Mouse (Mus musculus) cerebellum, adult 9-11 months (tissue): ENCODE measurements at regions not wholly inside any gene's neighbourhood (a gene's known extent, or its start where the extent isn't known, plus 50 kb on each side); places are given as distances from the start of the nearest gene placed in this dataset.

ENCODE experiments used
- DNase-seq: peaks from one replicate; pipeline ENCODE4 v3.0.0; 2022

DNA sequence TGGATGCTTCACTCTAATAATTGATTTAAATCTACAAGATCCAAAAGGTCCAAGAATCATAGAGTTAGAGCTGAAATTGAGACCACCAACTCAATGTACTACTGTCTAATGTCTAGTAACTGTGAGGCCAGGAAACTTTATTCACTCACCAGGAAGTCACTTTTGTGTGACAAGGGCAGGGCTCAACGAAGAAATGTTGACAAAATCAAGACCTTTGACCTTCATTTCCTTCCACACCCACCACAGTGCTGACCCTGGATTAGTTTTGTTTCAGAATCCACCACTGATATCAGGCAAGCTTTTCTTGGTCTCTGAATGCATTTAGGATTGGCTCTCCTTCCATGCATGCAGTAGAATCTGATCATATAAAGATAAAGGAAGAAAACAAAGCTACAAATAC lies 487.5 kb upstream of the Gm26657 start:
- DNase-seq = no peak

DNA sequence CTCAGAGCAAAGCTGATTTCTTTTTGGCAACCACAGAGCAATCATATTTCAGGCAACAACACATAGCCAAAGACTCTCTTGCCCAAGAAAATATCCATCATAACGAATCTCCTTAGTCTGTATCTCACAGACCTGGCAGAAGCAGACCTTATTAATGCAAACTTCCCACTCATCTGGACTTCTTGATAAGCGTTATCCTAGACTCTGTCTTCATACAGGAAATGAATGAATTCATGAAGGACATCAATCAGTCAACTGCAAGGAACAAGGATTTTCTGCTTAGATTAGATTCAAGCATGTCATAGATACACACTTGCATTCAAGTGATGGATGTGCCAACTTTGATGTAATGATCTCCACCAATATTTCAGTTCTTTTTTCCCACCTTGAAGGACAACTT lies 488.1 kb upstream of the Gm26657 start:
- no peak for DNase-seq

DNA sequence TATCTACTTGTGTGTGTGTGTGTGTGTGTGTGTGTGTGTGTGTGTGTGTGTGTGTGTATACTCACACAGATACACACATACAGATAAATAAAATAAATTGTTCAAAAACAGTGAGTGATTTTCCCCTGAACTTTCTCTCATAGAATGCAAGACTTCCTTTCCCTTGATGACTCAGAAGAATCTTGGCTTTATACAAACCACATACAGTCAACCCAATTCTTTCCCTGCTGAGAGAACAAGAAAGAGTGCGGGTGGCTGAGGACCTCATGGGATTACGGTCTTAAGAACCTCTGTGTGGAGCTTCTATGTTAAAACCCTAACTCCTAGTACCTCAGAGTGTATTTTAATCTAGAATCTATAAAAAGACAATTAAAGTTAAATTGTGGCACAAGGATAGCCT lies 489.3 kb upstream of the Gm26657 start:
- no peak for DNase-seq

DNA sequence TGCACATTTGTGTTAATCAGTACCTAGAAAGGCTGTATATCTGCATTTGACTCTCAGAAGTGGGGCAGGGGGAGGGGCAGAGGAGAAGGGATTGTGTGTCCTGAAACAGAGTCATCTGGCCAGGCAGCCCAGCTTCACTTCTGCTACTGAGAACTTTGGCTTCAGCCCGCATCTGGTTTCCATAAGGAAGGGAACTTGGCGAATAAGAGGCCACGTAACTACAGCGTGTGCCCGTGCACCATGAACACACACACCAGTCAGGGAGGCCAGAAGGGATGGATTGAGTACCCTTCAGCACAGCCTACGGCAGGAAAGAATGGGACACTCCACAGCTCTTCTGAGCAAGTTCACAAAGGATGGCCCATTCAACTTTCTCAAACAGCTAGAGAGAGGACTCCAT lies 496.0 kb upstream of the Gm26657 start:
- no peak for DNase-seq

DNA sequence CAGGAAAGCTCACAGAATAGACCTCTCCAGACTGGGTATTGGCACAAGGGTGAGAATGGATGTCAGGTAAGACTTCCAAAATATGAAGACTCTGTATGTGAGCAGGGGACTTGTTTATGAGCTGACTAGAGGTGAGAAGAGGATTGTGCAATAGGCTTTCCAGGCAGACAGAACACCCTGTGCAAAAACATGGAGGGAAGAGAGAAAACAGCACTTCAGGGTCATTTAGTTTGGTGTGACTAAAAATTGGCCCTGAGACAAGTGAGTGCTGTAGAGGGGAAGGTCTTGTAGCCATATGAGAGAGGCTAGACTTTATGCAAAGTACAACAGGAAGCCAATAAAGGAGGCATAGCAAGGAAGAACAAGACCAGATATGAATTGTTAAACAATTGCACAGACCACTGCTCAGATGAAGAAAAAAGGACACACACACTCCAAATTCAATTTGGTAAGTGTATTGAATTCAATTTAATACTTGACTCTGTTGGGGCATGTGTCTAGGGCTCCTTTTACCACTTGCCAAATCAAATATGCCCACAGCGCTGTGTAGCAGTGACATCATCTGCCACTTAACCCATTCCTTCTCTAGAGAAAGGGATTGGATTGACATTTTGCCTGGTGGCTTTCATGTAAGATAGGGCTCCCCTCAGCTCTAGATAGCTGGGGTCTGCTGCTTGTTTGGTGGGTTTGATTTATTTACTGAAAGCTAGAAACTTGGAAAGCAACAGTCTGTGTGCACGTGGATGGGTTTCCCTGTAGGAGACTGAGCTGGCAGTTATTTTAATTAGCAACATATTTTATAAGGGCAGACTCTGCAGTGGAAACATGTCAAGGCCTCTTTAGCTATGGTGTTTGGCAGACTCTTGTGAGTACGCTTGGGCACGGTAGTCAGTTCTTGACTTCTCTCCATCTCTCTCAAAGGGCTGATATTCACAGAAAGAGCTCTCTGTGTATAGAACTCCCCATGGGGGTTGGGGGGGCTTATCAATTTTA lies 501.1 kb upstream of the Gm26657 start:
- no peak for DNase-seq

DNA sequence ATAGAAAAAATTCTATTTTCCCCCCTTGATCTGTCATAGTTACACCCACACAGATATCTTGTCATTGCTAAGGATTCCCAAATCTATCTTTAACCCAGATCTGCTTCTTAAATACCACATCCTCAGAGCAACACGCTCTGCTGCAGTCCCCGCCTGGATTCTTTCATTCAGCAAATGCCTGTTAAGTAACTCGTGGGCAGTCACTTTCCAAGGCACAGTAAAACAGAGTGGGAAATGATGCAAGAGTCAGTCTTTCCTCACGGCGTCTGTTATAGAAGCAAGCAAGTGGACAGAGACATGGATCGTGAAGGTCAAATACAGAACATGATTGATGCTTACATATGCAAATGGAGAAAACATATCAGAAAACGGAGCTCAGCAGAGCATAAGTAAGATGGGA lies 508.5 kb upstream of the Gm26657 start:
- no peak for DNase-seq

DNA sequence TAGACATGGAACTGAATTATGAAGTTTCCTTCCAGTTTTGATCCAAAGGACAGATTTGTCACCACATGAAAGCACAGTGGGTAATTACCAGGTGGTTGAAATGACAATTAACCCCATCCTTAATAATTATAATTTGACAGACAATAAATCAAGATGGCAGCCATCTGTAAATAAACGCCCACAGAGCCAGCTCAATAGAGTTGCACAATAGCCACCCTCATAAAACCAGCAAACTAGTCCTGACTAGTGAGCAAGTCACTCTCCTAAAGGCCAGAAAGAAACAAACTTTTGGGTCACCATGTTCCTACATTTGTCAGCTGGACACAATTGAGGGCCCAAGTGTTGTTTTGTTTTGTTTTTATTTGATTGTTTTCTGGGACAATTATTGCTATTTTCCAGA lies 509.4 kb upstream of the Gm26657 start:
- no peak for DNase-seq

DNA sequence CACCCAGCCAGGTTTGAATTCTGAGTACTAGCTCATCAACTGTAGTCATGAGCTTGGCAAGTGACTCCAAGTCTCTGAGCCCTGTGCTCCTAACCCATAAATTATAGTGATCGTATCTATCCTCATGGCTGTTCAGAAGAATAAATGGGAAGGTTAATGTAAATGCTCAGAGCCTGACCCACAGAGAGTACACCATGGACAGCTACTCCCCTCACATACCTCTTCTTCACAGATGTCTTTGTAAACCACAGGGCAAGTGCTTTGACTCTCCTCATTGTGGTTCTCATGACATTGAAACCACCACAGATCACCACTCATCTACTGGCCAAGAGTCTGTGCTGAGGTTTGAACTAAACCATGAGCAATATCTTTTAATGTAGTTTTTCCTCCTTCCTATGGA lies 513.4 kb upstream of the Gm26657 start:
- no peak for DNase-seq

DNA sequence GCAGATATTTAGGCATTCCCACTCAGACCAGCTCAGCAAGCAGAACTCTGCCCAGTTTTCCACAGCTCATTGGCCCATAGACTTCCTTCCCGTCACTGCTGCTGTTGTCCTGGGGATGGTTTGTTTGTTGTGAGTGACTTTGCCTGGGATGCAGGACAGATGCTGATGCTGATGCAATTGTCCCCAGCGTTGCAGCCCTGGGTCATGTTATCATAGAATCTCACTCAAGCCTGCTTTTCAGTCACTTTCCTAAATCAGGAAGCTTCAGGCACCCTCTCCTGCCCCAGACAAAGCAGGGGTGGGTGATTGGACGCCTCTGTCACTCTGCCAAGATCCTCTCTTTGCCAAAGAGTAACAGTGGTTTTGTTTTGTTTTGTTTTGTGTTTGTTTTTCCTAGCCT lies 515.3 kb upstream of the Gm26657 start:
- DNase-seq = no peak

DNA sequence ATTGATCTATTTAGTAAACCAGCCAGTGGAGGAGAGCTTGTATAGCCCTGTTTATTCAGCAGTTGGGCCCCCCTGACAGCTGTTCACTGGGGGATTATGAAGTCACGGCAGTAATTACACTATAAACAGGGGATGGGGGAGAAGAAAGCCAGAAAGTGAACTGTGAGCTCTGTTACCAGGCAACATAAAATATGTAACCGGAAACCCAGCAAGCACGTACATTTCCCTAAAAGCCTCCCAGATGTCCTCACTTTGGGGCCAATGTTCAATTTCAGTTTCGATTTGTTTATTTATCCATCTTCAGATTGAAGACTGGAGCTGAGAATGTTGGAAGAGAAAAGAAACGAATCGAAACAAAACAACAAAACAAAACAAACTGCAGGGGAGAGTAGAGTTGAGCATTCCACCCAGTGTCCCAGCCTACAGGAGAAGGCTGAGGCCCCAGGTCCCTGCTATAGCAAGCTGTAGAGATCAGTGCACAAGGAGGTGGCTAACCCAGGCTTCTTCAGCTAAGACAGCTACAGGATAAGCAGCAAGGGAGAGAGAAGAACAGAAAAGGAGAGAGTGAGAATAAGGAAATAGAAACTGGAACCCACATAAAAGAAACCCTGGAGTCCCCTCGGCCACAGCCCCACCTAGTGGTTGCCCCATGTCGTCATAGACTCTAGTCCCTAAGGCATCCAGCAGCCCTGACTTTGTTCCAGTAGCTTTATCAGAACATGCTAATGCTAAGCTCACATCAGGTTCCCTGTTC lies 517.7 kb upstream of the Gm26657 start:
- DNase-seq = no peak

DNA sequence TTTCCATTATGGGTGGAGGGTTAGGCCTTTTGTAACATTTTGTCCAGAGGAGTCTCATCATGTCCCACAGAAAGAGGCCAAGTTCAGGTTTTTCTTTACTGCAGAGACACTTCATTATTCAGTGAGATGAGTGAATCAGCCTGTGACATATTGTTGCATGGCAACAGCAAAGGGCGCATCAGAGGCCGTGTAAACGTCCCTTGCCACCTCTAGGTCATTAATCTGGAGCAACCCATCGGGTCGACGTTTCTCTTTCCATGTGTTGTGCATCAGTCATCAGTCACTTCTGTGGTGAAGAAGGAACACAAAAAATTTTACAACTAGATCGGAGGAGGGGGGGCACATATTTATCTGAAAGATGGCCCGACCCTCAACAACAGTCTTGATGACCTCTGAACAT lies 519.3 kb upstream of the Gm26657 start:
- DNase-seq = no peak

DNA sequence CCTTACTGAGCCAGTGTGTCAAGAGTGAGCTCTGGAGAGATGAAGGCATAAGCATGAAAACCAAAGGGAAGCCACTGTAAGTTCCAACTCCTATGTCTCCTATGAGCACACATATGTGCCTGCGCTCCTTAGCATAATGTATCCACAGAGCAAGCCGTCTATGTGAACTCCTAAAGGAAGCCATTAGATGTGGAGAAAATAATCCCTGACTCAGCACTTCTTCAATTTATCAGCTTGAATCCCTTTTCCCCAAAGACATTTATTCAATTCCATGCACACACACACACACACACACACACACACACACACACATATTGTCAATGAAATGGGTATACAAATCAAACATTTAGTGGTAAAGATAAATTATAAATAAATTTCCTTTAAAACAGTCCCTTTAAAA lies 530.4 kb upstream of the Gm26657 start:
- no peak for DNase-seq

DNA sequence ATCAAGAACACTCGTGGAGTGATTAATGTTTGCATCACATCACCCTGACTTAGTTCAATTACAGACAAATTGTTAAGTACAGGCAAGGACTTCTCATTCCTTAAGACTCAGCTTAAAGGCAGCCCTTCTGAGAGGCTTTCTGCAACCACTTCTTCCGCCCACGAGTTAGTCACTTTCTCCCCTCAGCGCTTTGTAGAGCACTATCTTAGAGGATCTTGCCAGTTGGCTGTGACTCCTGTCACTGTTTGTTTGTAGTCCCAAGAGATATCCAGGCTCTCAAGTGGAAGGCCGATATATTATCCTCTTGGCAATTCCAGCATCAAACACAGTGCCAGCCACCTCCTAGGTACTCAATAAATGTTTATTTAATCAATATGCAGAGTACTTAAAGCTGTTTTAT lies 532.1 kb upstream of the Gm26657 start:
- DNase-seq = no peak

DNA sequence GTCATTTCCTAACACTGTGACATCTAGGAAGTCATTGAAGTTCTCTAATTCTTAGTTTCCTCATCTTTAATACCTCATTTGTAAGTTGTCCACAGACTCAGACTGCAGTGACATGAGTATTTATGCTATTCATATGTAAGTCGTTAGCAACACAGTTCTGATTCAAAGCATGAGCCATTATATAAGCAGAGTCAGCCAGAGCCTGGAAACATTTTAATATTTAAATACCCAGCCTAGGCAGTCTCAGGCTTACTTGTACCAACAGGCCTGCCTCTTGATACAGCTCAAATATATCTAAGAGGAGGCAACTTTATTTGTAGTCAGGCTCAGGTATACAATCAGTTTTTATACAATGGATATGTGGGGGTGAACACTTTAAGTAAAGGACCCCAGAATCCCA lies 534.8 kb upstream of the Gm26657 start:
- DNase-seq = no peak

DNA sequence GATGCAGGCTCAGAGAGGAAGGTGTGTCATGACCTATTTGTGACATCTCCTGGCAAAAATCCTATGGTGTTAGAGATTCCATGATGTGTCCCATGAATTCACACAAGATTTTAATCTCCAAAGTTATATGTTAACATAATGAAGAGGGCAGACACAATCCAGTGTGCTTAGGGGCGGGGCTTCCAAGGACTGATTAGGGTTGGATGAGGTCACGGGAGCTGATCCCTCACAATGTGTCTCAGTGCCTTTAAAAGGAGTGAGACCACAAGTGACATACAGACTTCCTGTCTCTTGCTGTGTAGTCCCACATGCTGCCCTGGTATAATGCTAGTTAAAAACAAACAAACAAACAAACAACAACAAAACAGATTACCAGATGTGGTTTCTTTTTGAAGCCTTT lies 546.5 kb upstream of the Gm26657 start:
- no peak for DNase-seq

DNA sequence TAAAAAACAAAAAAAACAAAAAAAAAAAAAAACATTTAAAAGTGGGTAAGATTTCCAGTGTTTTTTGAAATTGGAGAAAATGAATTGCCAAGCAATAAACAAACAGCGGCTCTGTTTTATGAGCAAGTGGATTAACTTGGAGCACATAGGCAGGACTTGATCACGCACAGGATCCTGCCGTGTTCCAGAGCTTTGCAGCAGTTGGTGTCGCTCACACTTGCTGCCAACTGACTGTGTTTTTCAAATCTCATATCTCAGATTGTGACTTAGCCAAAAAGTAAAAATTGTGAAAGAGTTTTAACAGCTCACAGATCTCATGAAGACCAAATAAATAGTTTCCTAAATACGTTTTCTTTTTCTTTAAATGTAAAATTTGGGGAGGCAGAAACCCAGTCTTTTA lies 547.4 kb upstream of the Gm26657 start:
- no peak for DNase-seq

DNA sequence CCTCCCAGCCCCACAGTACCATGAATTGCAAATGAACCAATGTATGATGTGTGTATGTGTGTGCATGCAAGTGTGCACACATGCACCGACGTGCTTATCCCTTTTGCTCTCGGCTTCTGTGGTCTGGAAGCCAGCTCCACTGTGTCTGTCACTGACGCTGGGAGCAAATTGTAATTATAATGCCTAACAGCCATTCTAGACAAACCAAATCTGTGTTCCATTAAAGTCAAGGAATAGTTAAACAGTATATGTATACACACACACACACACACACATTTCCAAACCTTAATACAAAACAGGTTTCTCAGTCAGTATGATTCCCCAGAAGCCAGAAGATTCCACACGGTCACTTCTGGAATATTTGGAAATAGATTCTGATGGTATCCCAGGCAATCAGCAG lies 560.3 kb upstream of the Gm26657 start:
- no peak for DNase-seq

DNA sequence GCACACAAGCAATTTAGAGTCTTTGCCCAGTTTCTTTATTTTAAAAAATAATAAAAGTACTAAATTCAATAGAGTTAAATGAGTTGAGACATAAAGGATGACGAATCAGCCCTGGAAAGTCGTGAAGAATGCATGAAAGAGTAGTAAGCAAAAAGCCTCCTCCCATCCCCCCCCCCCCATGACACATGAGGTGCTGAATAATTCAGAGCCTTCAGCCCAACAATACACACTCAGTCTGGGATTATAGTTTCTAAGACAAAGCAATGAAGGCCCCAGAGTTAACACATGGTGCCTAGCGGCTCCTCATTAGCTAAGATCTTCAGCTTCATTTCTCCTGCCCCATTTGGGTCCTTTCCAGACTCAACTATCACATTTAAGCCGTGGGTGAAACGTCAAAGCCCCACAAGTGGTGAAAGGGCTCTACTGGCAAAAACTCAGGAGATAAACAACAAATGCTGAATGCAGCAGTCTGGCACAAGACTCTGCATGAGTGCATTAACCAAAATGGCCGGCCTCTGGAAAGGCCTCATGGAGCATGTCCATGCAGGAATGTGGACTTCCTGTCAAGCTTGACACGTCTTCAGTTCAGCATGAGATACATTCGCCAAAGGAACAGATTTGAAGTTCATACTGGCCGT lies 560.9 kb upstream of the Gm26657 start:
- DNase-seq = no peak

DNA sequence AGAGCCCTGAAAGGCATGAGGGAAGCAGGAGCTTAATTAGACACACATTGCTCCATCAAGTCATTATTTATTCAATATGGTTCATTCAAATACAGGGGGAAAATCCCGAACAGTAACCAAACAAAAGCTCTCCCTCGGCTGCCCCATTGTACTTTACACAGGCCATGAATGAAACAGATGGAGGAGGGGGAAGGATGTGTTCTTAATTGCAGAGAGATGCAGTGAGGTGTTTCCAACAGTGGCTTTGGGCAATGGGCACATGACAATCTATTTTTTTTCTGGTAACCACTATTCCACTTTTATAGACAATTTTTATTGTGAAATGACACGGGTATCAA lies 578.6 kb upstream of the Gm26657 start:
- no peak for DNase-seq

DNA sequence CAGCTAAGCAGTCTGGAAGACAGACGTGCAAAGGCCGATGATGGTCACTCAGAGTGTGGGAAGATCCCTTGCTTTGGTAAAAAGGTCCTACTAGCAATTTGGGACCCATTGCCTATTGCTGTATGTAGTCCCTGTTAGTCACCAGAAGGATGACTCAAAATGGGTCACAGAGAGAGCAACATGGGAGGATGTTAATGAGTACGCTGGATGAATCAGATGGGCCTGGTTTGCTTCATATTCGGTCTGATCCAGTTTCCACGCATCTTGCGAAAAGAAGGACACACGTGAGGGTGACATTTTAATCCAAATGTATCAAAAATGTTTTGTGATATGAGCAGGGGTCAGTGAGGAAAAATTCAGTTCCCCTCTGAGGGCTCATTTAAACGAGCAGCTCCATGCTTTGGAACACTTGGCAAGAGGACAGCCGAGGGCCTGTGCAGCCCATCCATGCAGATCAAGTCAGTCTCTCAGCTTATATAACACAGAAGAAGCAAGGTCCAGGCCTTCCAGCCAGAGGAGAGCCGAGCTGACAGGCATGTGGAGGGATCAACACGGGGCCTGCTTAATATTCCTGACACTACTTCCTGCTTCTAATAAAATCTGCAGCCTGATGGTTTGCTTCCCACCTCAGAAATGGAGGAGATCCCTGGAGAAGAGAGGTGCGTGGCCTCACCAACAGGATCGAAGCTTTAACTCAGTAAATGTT lies 579.2 kb upstream of the Gm26657 start:
- no peak for DNase-seq

DNA sequence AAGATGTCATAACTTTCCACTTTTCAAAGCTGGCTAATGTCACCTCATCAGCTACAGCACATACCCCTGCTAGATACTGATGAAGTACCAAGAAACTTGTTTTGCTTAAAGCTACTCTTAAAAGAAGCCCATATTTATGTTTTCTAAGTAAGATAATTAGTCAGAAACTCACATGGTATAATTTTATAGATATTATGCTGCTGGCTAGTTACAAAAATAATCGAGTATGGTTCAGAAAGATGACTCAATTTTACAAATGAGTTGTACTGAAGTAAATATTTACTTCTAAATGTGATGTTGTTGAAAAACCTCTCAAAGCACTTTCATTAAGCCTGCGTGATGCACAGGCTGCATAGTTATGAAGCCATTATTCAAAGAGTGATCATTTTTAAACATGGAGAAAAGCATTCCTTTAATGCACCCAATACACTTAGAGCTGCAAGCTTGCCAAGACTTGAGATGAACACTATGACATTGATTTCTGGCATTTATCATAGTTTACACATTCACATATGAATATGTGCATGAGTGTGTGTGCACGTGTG lies 582.3 kb upstream of the Gm26657 start:
- no peak for DNase-seq

DNA sequence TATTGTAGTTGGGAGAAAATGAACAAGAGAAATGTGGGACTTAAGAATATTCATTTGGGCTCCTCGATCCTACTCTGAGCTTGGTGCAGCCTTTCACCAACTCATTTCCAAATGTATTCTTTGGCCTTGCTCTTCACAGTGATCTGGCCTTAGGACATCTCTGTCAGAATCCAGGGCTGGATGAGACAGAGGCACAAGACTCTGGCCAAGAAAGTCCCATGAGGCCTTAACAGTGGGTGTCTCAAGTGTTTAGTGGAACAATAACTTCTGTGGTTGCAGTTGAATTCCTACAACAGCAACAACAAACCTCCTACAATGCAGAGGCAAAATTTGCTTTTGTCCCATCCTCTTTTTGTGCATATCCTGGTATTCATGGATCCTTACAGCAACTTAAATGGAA lies 589.2 kb upstream of the Gm26657 start:
- no peak for DNase-seq

DNA sequence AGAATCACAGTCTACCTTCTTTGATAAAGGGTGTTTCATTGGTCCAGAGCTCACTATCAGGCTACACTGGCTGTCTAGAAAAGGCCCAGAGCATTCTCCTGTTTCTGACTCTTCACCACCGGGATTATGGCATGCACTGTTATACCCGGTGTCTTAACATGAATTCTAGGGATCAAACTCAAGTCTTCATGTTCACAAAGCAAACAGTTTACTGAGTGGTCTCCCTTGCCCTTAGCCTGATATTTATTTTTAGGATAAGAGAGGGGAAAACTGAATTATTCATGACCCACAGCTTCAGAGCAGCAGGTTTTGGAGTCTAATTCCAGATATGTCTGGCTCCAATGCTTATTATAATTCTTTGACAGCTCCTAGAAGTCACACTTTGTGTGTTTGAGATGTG lies 596.0 kb upstream of the Gm26657 start:
- DNase-seq = no peak
